Mouse (Mus musculus): ENCODE data around the gene Smc6.

Smc6 gene

DNA sequence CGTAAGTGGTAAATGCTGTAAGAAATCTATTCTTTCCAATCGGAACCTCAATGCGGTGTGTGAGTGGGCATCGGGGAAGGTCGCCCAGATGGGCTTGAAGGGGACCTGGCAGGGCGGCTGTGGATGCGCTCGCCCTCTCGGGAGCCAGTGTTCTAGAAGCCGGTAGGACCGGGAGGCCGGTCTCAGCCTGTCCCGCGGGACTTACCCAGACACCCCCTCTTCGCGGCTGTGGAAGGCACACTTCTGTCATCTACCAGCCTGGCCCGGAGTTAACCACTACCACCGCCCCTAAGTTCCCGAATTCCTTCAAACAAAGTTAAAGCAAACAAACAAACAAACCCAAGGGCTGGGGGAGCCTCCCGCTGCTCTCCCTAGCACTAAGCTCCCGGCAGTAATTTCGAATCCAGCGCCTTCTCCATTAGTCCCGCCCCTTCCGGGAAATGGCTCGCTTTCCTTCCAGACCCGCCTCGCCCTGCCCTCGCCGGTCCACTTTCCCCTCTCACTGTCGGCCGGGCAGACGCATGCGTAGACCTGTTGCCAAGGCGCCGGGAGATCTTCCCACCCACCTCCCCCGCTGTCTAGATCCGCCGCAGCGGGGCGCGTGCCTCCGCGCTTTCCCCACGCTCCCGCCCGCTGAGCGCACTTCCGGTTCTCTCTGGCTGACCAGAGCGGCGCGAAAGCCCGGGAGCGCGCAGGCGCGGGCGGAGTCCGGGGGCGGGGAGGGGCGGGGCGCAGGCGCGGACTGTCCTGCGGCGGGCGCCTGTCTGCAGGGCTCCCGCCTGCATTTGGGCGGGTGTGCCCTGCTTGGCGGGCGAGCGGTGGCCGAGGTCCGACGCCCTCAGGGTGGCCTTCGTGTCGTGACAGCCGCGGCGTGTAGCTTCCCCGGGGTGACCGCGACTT, at the start of gene Smc6, which contains the start of gene Gen1:
Gene Smc6, plus strand, starts transcription at position 505 of the 900 bp plus-strand sequence.
Gene Gen1, minus strand, starts transcription at position 420 of the 900 bp plus-strand sequence.
- peak; percentile 93 to 94 for DNase-seq

DNA sequence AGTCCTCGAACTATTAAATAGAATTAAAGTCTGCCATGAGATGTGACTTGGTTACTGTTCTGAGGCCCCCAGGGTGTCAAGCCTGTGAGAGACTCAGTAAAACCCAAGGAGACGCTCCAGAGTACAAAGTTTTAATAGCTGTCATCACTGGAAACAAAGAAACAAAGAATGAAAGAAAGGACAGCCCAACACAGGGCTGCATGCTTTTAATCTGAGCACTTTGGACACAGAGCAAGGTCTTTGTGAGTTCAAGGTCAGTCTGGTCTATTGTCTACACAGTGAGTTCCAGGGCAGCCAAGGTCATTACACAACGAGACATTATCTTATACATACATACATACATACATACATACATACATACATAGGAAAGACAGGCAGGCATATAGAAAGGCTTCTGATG, 49.2 kb upstream of the Smc6 start:
- no peak for DNase-seq

DNA sequence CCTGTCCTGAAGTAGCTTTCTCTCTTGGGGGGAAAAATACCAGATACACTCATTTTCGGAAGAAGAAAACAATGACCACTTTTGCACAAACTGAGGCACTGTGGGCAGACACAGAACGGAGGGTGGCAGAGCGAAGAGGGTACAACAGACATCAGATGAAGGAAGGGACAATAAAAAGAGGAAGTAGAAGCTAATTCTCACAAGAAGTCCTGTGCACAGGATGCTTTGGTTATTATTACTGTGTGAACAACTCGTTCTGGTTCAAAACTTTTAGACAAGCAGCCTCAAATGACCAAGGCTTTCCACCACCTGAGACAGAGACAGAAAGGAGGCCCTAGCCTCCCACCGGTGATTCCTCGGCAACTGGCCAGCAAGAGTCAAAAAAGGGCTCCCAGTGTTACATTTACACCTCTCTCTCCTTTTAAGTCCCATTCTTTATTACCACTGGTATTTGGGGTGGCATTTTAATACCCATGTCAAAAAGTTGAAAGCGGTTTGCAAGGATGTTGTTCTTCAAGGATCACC, 47.9 kb upstream of the Smc6 start:
- DNase-seq = no peak

DNA sequence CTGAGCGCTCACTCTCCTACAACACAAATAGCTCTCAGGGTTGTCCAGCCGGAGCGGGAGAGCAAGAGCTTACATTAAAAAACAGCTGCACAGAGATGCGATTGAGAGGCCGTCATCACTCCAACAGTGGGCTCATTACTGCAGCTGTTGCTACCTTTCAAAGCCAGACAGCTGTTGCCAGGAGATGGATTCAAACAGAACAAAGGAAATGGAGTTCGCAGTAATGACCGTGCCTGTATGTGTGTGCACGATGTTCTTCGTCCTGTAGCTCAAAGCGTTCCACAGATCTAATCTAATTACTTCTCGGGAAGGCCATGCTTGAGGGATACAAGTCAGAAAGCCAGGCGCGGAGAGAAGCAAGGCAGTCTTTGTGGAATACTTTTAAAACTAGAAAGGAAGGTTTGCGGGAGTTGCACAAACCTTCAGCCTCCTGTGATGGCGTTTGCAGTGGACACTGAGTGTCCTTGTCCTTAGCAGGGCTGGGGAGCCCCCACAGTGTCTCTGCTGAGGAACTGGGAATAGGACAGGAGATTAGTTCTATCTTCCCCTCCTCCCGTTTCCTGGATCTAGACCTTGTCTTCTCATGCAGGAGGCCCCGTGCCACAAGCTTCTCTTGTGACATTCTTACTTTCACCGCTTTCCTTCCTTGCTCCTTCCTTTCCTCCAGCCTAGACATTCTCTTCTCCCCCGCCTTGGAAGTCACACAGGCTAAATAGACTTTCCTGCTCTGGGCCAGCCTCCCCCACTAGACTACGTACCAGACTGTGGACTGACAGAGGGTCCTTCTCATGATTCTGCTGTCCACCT, 44.0 kb upstream of the Smc6 start:
- DNase-seq = no peak

DNA sequence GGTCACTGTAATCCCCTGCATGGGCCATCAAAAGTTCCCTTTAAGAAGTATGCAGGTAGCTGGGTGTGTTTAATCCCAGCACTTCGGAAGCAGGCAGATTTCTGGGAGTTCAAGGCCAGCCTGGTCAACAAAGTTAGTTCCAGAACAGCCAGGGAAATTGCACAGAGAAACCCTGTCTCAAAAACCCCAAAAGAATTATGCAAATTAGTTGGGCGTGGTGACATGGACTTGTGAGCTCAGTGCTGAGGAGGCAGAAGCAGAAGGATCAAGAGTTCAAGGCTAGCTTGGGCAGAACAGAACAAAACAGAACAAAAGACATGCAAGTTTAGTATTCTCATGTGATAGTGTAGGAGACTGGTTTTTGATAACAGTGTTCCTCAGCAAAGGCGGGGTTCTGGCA, 43.1 kb upstream of the Smc6 start:
- no peak for DNase-seq

DNA sequence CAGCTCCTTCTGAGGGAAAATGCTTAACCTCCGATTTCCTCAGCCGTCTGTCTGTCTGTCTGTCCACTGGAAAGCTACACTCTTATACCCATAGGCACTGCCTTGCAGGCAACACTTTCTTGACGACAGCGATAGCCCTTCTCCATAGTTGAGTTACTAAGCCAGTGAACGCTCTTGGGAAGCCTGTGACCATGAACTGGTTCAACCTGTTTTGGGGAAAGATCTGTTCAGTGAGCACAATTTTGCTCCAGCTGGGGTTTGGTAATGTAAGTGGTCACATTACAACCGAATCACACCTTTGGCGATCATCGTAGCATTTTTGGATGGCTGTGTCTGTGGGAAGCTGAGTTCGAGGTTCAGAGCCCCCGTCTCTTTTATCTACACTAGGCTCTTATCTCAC, 42.6 kb upstream of the Smc6 start:
- DNase-seq = no peak

DNA sequence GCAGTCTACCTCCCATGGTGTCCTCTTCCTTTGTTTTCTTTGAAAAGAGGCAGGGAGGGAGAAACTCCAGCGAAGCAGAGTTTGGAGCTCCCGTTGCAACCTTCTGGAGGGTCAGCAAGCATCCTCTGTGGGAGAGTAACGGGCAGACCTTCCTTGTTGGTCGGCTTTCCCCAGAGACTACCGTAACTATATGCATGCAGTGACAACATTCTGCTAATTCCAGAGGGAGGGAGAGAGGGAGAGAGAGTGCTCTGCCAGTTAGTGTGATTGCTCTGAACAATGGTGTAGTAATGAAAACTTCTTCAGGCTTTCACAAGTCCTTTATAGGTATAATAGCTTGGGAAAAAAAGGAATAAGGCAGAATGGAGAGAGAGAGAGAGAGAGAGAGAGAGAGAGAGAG, 41.0 kb upstream of the Smc6 start:
- DNase-seq = no peak

DNA sequence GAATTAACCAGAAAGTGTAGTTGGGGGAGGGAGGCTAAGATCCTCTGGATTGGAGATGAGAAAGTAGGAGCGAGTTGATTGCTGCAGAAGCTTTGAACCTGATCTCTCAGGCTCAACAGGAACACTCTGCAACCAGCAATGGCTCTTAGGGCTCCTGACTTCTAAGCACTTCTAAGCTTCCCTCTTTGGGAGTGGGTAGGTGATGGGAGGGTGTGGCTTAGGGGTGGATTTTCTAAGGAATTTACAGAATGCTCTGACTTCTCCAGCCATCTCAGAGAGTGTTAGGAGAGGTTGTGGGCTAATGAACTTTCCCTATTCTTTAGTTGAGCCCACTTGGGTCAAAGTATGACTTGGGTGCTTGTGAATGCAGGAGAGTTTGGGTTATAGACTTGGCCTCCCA, 39.6 kb upstream of the Smc6 start:
- no peak for DNase-seq

DNA sequence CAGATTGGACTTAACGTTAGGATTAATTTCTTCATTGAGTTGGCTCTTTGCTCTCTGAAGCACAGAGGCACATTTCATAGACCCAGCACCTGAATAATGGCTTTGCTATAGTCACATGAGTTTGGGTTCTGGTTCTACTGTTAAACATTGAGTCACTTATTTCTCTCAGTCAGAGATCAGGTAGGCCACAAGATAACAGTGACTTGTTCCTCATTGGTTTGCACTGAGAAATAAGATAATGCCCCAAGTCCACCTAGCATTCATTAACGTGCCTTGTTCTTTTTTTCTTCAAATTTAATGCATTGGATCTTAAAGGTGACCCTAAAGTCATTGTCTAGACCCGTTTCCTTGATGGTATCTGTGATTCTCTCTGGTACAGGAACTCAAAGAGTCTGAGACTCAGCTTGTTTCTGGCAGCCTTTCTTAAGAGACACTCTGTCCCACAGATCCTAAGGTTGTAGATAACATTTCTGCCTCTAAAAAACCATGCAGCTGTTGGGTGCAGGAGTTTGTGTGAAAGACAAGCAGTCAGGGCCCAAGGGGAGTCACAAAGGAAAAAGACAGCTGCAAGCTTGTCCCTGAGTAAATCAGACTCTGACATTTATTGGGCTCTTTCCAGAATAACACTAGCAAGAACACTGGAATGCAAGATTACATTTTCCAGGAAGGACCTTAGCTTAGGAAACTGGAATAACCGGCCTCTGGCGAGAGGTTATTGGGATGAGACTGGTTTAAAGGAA, 39.0 kb upstream of the Smc6 start:
- no peak for DNase-seq

DNA sequence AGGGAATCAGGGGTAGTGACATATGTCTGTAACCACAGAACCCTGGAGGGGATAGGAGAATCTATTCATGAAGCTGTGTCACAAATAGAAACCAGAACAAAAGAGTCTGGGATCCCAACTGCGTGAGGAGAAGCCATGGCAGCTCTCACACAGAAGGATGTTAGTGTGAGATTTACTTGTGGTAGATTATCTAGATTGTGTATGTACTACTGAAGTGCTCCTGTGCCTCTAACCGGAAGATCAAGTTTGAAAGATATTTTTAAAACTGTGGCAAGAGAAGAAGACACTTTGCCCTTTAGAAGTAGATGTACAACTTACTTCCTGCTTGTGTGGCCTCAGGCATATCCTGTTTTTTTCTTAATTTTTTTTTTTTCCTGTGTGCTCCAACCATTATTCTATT, 35.4 kb upstream of the Smc6 start:
- no peak for DNase-seq

DNA sequence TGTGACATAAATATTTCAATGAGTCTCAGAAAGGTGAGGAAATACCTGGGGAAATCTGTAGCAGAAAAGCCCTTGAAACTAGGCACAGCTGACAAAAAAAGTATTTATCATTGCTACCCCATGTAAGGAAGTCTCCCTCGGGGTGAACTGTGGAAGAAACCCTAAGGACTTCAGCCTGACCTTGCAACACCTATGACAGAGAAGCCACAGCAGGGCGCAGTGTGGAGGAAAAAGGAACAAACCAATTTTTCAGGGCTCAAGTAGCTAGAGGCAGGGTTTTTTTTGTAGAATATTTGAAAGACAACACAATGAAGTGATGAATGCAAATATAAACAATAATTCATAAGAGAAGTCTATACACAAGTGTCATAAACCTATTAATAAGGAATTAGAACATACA, 29.7 kb upstream of the Smc6 start:
- DNase-seq = no peak

DNA sequence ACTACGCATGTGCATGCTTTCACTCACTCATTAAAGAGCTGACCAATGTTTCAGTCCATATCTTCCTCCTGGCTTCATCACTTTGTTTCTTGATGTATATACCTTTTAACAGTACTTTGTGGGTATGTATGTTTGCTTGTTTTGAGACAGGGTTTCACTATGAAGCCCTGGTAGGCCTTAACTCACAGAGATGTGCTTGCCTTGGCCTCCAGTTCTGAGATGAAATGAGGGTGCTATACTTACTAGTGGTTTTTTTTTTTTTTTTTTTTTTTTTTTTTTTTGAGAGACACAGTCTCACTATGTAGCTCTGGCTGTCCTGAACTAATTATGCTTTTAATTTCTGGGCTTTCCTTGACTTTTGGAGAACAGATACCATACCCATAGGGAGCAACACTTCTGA, 18.2 kb upstream of the Smc6 start:
- no peak for DNase-seq

DNA sequence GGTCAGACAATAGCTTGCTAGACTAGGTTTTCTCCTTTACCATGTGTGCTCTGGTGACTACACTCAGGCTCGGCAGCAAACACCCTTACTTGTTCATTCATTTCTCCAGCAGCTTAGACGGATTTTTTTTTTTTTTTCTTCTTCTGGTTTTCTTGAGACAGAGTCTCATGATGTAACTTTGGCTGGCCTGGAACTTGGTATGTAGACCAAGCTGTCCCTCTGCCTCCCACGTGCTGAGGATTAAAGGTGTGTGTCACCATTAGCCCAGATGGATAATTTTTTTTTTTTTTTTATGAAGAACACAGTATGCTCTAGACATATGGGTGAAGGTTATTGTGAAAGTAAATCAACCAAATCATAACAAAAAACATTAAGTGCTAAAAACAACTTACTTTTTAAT, 15.4 kb upstream of the Smc6 start:
- no peak for DNase-seq

DNA sequence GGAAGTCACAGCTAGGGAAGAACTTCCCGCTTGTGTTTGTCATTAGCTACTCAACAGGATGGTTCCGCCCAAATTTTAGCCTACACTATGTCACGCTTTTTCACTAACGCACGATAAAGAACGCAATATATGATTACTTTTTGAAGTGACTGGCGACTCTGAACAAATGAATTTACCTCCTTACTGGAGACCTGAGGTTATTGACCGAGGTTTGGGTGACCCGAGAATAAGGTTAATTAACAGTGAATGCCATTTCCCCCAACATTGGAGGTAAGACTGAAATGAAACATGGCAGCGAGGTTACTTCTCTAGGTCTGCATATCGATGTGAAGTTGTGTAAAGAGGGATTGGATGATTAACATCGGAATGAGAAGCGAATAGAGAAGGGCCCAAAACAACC, 791 bp upstream of the Smc6 start:
- DNase-seq = no peak

DNA sequence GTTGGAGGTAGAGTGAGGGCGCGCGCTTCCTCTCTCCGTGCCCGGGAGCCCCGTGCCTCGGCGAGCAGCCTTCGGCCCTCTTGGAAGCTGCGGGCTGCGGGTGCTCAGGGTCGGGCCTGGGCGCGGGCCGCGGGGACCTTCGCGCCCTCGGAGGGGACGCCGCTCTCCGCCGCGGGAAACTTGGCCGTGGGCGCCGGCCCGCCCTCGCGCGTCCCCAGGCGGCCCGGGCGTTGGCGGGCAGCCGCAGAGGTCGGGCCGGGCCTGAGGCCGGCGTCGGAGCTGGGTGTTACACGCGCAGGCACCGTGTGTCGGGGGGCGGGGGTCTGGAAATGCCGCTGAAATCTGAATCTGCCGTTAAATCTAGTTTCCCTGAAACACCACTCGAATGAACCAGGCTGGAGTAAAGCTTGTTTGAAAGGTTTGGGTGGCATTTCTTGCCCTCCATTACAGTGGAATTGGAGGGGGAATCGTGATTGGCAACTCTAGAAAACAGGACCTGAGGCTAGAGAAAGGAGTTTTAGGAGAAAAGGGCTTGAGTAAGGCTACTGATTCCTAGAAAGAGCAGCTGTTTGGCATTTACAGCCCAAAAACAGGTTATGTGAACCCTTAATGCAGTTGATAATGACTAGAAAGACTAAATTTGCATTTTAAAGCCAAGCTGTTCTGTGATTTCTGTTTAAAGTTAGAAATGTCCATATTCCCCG, 748 bp downstream of the Smc6 start:
- peak in 1 of 2 experiments; percentile 61 for DNase-seq

DNA sequence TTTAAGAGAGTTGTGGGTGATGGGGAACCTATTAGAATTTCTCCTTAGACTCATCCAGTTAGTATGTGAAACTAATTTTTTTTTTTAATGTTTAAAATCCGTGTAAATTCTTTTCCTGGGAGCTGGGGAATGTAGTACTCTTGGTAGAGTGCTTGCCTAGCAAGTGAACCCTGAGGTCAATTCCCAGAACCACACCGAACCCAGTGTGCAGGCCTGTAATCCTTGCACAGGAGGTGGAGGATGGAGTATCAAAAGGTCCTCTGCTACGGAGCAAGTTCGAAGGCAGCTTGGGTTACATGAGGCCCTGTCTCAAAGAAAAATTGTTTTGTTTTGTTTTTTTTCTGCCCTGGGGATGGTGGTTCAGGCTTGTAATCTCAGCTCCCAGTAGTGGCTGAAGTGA, 1.3 kb downstream of the Smc6 start:
- DNase-seq = peak; percentile 2 to 10

DNA sequence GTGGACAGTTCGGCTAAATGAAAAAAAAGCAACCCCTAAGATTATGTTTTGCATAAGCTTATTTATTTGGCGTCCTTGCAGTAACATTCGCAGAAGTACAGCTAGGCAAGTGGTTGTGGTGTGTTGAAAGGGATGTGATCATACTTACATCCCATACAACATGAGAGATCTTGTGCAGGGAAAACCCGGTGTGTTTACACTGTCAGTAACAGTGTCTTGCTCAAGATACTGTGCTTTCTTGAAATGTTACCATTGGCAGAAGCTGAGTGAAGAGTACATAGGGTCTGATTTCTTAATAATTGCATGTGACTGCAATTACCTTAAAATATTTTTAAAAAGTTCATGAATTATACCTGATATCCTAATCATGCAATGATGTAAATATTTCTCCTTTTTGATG, 6.9 kb downstream of the Smc6 start:
- no peak for DNase-seq

DNA sequence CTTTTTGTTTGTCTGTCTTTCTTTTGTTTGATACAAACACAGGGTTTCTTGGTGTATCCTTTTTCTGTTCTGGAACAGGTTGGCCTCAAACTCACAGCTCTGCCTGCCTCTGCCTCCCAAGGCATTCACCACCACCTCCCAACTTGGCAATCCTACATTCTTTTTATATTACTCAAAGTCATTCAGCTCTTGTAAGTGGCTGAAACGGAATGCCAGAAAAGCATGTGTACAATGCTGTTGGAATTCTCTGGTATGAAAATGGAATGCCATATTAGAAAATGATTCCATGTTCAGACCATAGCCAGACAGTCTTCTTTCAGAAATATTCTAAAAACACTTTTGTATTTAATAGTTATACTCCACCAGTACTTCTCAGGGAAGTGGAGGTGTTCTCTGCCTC, 7.5 kb downstream of the Smc6 start:
- no peak for DNase-seq

DNA sequence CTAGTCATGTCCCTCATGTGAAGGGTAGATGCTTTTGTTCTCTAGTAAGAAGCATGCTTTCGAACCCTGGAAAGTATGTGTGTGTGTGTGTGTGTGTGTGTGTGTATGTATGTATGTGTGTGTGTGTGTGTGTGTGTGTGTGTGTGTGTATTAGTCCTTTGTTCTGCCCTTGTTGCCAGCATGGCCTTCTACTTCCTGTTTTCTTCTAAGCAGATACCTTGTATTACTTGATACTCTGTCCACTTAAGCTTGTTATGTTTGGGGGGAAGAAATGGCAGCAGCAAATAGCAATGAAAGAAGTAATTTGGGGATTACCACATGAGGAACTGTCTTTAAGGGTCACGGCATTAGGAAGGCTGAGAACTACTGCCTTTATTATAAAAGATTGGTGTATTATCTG, 10.9 kb downstream of the Smc6 start:
- DNase-seq = no peak

DNA sequence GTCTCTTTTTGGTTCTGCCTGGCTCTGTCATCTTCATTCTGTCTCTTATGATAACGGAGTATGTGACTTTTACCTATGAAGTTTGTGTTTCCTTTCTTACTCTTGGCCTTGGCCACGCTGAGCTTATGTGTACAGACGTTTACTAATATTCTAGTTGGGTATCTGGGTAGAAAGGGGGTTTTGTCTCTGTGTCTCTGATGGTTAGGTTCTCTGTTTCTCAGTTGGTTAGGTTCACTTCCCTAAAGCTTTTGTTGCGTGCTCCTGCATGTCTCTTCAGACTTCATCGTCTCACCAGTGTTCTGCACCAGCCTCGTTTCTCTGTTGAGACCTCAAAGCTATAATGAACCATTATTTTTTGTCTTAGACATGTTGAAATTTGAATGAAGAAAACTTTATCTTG, 11.5 kb downstream of the Smc6 start:
- no peak for DNase-seq

DNA sequence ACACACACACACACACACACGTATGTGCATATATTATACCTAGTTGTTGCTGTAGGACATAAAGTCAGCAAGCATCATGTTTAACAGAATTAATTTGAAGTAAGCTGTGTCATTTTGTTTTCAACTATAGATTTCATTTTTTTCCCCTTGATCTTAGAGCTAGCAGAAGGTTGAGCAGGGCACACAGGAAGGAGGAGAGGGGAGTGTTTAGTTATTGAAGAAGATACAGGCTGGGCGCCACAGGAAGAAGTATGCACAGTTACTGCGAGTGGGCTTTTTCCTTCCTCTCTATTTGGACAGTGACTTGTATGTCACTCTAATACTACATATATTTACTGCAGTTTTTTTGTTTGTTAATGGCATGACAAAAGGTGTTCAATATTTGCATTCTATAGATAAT, 14.2 kb downstream of the Smc6 start:
- DNase-seq = no peak

DNA sequence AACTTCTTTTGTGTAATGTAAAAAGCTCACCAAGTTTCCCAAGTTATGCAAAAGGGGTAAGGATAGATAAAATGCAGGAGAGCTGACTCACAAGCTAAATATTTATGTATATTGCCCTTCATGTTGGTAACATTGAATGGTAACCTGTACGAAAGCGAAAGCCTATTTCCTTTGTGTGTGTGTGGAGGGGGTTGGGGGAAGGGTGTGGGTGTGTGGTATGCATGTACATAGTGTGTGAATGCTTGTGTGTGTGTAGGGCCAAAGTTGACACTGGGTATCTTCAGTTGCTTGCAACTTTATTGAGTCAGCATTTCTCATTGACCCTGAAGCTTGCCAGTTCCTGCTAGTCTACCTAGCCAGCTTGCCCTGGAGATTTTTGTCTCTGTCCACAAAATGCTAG, 15.9 kb downstream of the Smc6 start:
- no peak for DNase-seq

Data from cerebellum, postnatal 14 days (tissue).